ENCODE assay signal across 9 mouse cellular contexts in genomic region chr4:135352326-135353065, GRCm38 (mm10). TPM values are rescaled to one million over a fixed set of nuclear protein-coding genes. Genes with fewer than 3 reads are reported as not detected.
DNase-seq lines count a peak whose midpoint lies in the region; ATAC-seq and TF ChIP-seq lines count a peak whose summit lies in the region.
"Had no signal": no experiment of that assay in that cellular context is flagged by ENCODE, and none has a peak within 500 bp of the region (broad histone marks: within the 10 kb centered on the region; RNA-seq: fewer than 3 reads in every experiment).

No protein-coding gene starts in this region.

- peaks cover 46% of the 10 kb centered on the region for H3K4me1 ChIP-seq in E14TG2a.4 (replicated peaks; ENCODE audit: low read depth, low read length)
- peaks cover 4% of the 10 kb centered on the region for H3K4me1 ChIP-seq in embryonic facial prominence, embryonic 11.5 days (ENCODE audit: control insufficient read depth, insufficient read depth, low read length)
- peaks cover 18% of the 10 kb centered on the region for H3K4me1 ChIP-seq in hindbrain, embryonic 14.5 days (replicated peaks; ENCODE audit: control insufficient read depth, insufficient read depth, low read length)
- H3K4me1 ChIP-seq in liver, embryonic 13.5 days (replicated peaks), result peaks cover 55% of the 10 kb centered on the region

- TF ChIP-seq CTCF in gastrocnemius, adult 2 months (IDR thresholded peaks at IDR 0.05), result no peak
- no peak for TF ChIP-seq CTCF in E14TG2a.4 (conservative IDR thresholded peaks at IDR 0.05; ENCODE audit: low read length)

- ATAC-seq in embryonic facial prominence, embryonic 11.5 days (replicated peaks; ENCODE audit: insufficient number of reproducible peaks, low FRiP score, low TSS enrichment, low read depth), result peak; percentile 26; the same call in 1 of the 2 replicates
- ATAC-seq in hindbrain, embryonic 14.5 days (ENCODE audit: low FRiP score), result peak; percentile 25
- ATAC-seq in liver, embryonic 13.5 days (ENCODE audit: low read depth), result peak; percentile 52

- H3K4me2 ChIP-seq in embryonic facial prominence, embryonic 11.5 days (ENCODE audit: low read depth, low read length), result peak overlapping the region; percentile 67
- peak overlapping the region; percentile 67 for H3K4me2 ChIP-seq in hindbrain, embryonic 14.5 days (replicated peaks)
- H3K4me2 ChIP-seq in liver, embryonic 13.5 days, result peak overlapping the region; percentile 88

- no peak for DNase-seq in gastrocnemius, adult 2 months
- DNase-seq in gastrocnemius, adult 8-10 months (ENCODE audit: low spot score in 2 of 2), result no peak
- DNase-seq in embryonic facial prominence, embryonic 11.5 days (ENCODE audit: low spot score), result peak; percentile 67
- DNase-seq in hindbrain, embryonic 14.5 days (ENCODE audit: low spot score), result no peak
- peak; percentile 44 for DNase-seq in liver, embryonic 13.5 days
- DNase-seq in retina, embryonic 14.5 days (ENCODE audit: low spot score), result peak; percentile 53
- no peak for DNase-seq in B cell, adult 2 months

- H3K4me3 ChIP-seq in gastrocnemius, adult 2 months, result peak overlapping the region; percentile 99
- H3K4me3 ChIP-seq in E14TG2a.4 (replicated peaks; ENCODE audit: low read length), result peak overlapping the region; percentile 99
- peak overlapping the region; percentile 98 for H3K4me3 ChIP-seq in embryonic facial prominence, embryonic 11.5 days (ENCODE audit: low read depth, low read length)
- peak overlapping the region; percentile 99 for H3K4me3 ChIP-seq in hindbrain, embryonic 14.5 days (replicated peaks; ENCODE audit: low read length)
- H3K4me3 ChIP-seq in liver, embryonic 13.5 days (replicated peaks), result peak overlapping the region; percentile 88

- peak overlapping the region; percentile 97 for H3K27ac ChIP-seq in gastrocnemius, adult 2 months
- H3K27ac ChIP-seq in embryonic facial prominence, embryonic 11.5 days (replicated peaks; ENCODE audit: low read depth, low read length), result peak overlapping the region; percentile 84
- peak overlapping the region; percentile 97 for H3K27ac ChIP-seq in hindbrain, embryonic 14.5 days
- peak overlapping the region; percentile 96 for H3K27ac ChIP-seq in liver, embryonic 13.5 days

- intact Hi-C loops in gastrocnemius, adult 2 months (cut with DNase I), result no loop called here

- under 1% methylated on average over 58 of the region's 67 CpGs for WGBS in embryonic facial prominence, embryonic 11.5 days
- WGBS in hindbrain, embryonic 14.5 days, result under 1% methylated on average over 63 of the region's 67 CpGs
- WGBS in liver, embryonic 13.5 days (ENCODE audit: insufficient replicate concordance), result under 1% methylated on average over 66 of the region's 67 CpGs

- H3K9me3 ChIP-seq in E14TG2a.4 (ENCODE audit: low read length), result no peaks in the 10 kb centered on the region
- H3K9me3 ChIP-seq in embryonic facial prominence, embryonic 11.5 days (replicated peaks; ENCODE audit: control insufficient read depth, low read length), result no peaks in the 10 kb centered on the region
- H3K9me3 ChIP-seq in hindbrain, embryonic 14.5 days (ENCODE audit: control insufficient read depth, low read length), result no peaks in the 10 kb centered on the region
- no peaks in the 10 kb centered on the region for H3K9me3 ChIP-seq in liver, embryonic 13.5 days (replicated peaks)

- H3K27me3 ChIP-seq in E14TG2a.4 (ENCODE audit: insufficient read depth, low read length), result no peaks in the 10 kb centered on the region
- H3K27me3 ChIP-seq in embryonic facial prominence, embryonic 11.5 days (ENCODE audit: control insufficient read depth, insufficient read depth, low read length), result no peaks in the 10 kb centered on the region
- H3K27me3 ChIP-seq in hindbrain, embryonic 14.5 days (ENCODE audit: control insufficient read depth, insufficient read depth, low read length), result no peaks in the 10 kb centered on the region
- H3K27me3 ChIP-seq in liver, embryonic 13.5 days, result no peaks in the 10 kb centered on the region

- H3K9ac ChIP-seq in embryonic facial prominence, embryonic 11.5 days (replicated peaks; ENCODE audit: low read length), result peak overlapping the region; percentile 99
- peak overlapping the region; percentile 98 for H3K9ac ChIP-seq in hindbrain, embryonic 14.5 days
- peak overlapping the region; percentile 98 for H3K9ac ChIP-seq in liver, embryonic 13.5 days

- peaks cover 30% of the 10 kb centered on the region for H3K36me3 ChIP-seq in E14TG2a.4 (ENCODE audit: insufficient read depth, low read length)
- peaks cover 2% of the 10 kb centered on the region; the same call in 1 of the 2 replicates for H3K36me3 ChIP-seq in embryonic facial prominence, embryonic 11.5 days (replicated peaks; ENCODE audit: control insufficient read depth, insufficient read depth, low read depth, low read length)
- H3K36me3 ChIP-seq in hindbrain, embryonic 14.5 days (replicated peaks; ENCODE audit: control insufficient read depth, insufficient read depth), result no peaks in the 10 kb centered on the region
- peaks cover 36% of the 10 kb centered on the region for H3K36me3 ChIP-seq in liver, embryonic 13.5 days

RNA-seq across cellular contexts. Expression of gene Srrm1, which starts 0.6 kb away (rescaled TPM):
- 10 to 100 TPM; 68.8 to 71.7 TPM for total RNA-seq in gastrocnemius, adult 2 months (2021)
- total RNA-seq in gastrocnemius, adult 8-10 months (2022), result 10 to 100 TPM; 54.8 to 68.5 (median 57.3) TPM
- polyA plus RNA-seq in embryonic facial prominence, embryonic 11.5 days (2014; fragmentation: Nextera tagmentation; extraction: Ambion mirVana), result 245 and 269 TPM in 2 replicates
- polyA plus RNA-seq in hindbrain, embryonic 14.5 days (2014; fragmentation: Nextera tagmentation; extraction: Ambion mirVana), result 137 and 146 TPM in 2 replicates
- 159 and 203 TPM in 2 replicates for polyA plus RNA-seq in liver, embryonic 13.5 days (2015; fragmentation: Nextera tagmentation; extraction: Ambion mirVana)

RNA-seq across cellular contexts. Expression of gene Ncmap, which starts 45.5 kb away (rescaled TPM):
- 1 to 10 TPM; 1.5 TPM for total RNA-seq in gastrocnemius, adult 2 months (2021)
- 1 to 10 TPM in 3 of 4 experiments, under 1 TPM in 1; 0.85 to 2.0 (median 1.5) TPM for total RNA-seq in gastrocnemius, adult 8-10 months (2022)
- polyA plus RNA-seq in embryonic facial prominence, embryonic 11.5 days (2014; fragmentation: Nextera tagmentation; extraction: Ambion mirVana), result 0.72 and 1.3 TPM in 2 replicates
- 0.90 and 1.0 TPM in 2 replicates for polyA plus RNA-seq in hindbrain, embryonic 14.5 days (2014; fragmentation: Nextera tagmentation; extraction: Ambion mirVana)
- 0.16 and 0.22 TPM in 2 replicates for polyA plus RNA-seq in liver, embryonic 13.5 days (2015; fragmentation: Nextera tagmentation; extraction: Ambion mirVana)
- total RNA-seq: neutrophil, adult 5-6 weeks had no signal

Comparison
In these comparisons a context has a peak if more than half of its experiments do, and no peak if none do; other contexts are left out.
1. DNase-seq: peak in embryonic facial prominence, embryonic 11.5 days (single experiment), liver, embryonic 13.5 days (single experiment) and retina, embryonic 14.5 days (single experiment); none in gastrocnemius, adult 2 months (single experiment), gastrocnemius, adult 8-10 months (0 of 2), hindbrain, embryonic 14.5 days (single experiment) and B cell, adult 2 months (0 of 2).
2. Peak in every context shown above with its lines, with median percentiles within 50 percentile points of each other: H3K27ac ChIP-seq, H3K4me3 ChIP-seq, ATAC-seq, H3K4me2 ChIP-seq and H3K9ac ChIP-seq.